Mouse (Mus musculus): ENCODE results near the gene Erich3. TPM values are rescaled to one million over a fixed set of nuclear protein-coding genes. Genes with fewer than 3 reads are reported as not detected.
A peak's percentile ranks its signal among the peaks of the same experiment; 100 is the strongest.

Erich3 gene
- total and polyA plus RNA-seq, 3 experiments, result not detected

GRCm38 (mm10) chr3:154646638-154647442, 16.8 kb upstream of the Erich3 start:
- no peak overlapping the region for H3K27ac ChIP-seq (ENCODE audit: control insufficient read depth, low read depth, low read length)
- H3K4me1 ChIP-seq (ENCODE audit: control insufficient read depth in 1 of 2, insufficient read depth in 2 of 2, low read length in 2 of 2), result no peaks in the 10 kb centered on the region
- no peaks in the 10 kb centered on the region for H3K79me2 ChIP-seq (ENCODE audit: control insufficient read depth, insufficient read depth, low read length, poor library complexity)
- TF ChIP-seq ETS1 (IDR thresholded peaks at IDR 0.05; ENCODE audit: low read depth, low read length) (no peak), UBTF (IDR thresholded peaks at IDR 0.05; ENCODE audit: borderline replicate concordance, insufficient read depth, low read depth, low read length) (no peak), E2F4 (IDR thresholded peaks at IDR 0.05; ENCODE audit: borderline replicate concordance, low read depth, low read length) (no peak), ZKSCAN1 (IDR thresholded peaks at IDR 0.05; ENCODE audit: low read depth, low read length) (no peak; the same call in 1 of the 2 replicates), ZNF384 (IDR thresholded peaks at IDR 0.05; ENCODE audit: low read depth, low read length) (peak; percentile 98), MAZ (IDR thresholded peaks at IDR 0.05; ENCODE audit: low read depth, low read length) (no peak), CHD1 (IDR thresholded peaks at IDR 0.05; ENCODE audit: low read depth, low read length) (no peak), MXI1 (IDR thresholded peaks at IDR 0.05; ENCODE audit: low read depth, low read length) (no peak), TCF12 (IDR thresholded peaks at IDR 0.05; ENCODE audit: low read depth, low read length) (no peak), TBP (IDR thresholded peaks at IDR 0.05; ENCODE audit: low read depth, low read length) (no peak), RCOR1 (IDR thresholded peaks at IDR 0.05; ENCODE audit: low read depth, low read length) (no peak), SIN3A (IDR thresholded peaks at IDR 0.05; ENCODE audit: low read length) (no peak), TAL1 (IDR thresholded peaks at IDR 0.05; ENCODE audit: low read length) (no peak), NELFE (IDR thresholded peaks at IDR 0.05; ENCODE audit: low read depth, low read length) (no peak), BHLHE40 (IDR thresholded peaks at IDR 0.05; ENCODE audit: borderline replicate concordance, low read depth, low read length) (no peak), ZMIZ1 (IDR thresholded peaks at IDR 0.05; ENCODE audit: low read depth, low read length) (no peak), MYC (IDR thresholded peaks at IDR 0.05; ENCODE audit: low read depth, low read length) (no peak), ZC3H11A (IDR thresholded peaks at IDR 0.05; ENCODE audit: low read depth, low read length) (peak; percentile 59), USF2 (IDR thresholded peaks at IDR 0.05; ENCODE audit: borderline replicate concordance in 1 of 2, insufficient read depth in 1 of 2, low read depth in 1 of 2, low read length in 2 of 2) (no peak), USF1 (IDR thresholded peaks at IDR 0.05; ENCODE audit: low read depth, low read length) (no peak), HCFC1 (IDR thresholded peaks at IDR 0.05; ENCODE audit: low read depth, low read length) (no peak), KAT2A (conservative IDR thresholded peaks at IDR 0.05; ENCODE audit: low read depth, low read length) (no peak), GABPA (IDR thresholded peaks at IDR 0.05; ENCODE audit: low read depth, low read length) (no peak), CTCF (IDR thresholded peaks at IDR 0.05 in 2 of 3, conservative IDR thresholded peaks at IDR 0.05 in 1 of 3; ENCODE audit: control insufficient read depth in 1 of 3, insufficient read depth in 1 of 3, low read depth in 2 of 3, low read length in 3 of 3, poor library complexity in 1 of 3, severe bottlenecking in 1 of 3) (peak in 1 of 3 experiments; percentile 60; a peak in 2 of 6 replicates), RAD21 (IDR thresholded peaks at IDR 0.05; ENCODE audit: low read depth, low read length) (peak; percentile 82), POLR2A (IDR thresholded peaks at IDR 0.05; ENCODE audit: control insufficient read depth in 1 of 2, insufficient read depth in 1 of 2, low read depth in 1 of 2, low read length in 2 of 2, poor library complexity in 1 of 2) (no peak), POLR2AphosphoS5 (IDR thresholded peaks at IDR 0.05; ENCODE audit: borderline replicate concordance, low read depth, low read length) (no peak), EP300 (IDR thresholded peaks at IDR 0.05; ENCODE audit: low read depth in 1 of 2, low read length in 2 of 2) (no peak), MAX (IDR thresholded peaks at IDR 0.05; ENCODE audit: low read length) (no peak), SMC3 (IDR thresholded peaks at IDR 0.05; ENCODE audit: low read depth, low read length) (peak; percentile 70), NRF1 (IDR thresholded peaks at IDR 0.05; ENCODE audit: insufficient read depth, low read depth, low read length, poor library complexity, severe bottlenecking) (no peak)
- no peaks in the 10 kb centered on the region for H3K36me3 ChIP-seq (ENCODE audit: control insufficient read depth in 1 of 2, insufficient read depth in 2 of 2, low read length in 2 of 2)
- H3K9ac ChIP-seq (ENCODE audit: control insufficient read depth, low read depth, low read length, poor library complexity, severe bottlenecking), result no peak overlapping the region
- DNase-seq (ENCODE audit: low read depth, low spot score), result peak; percentile 54
- H3K4me3 ChIP-seq (ENCODE audit: control insufficient read depth in 1 of 2, insufficient read depth in 1 of 2, low read depth in 2 of 2, low read length in 2 of 2), result no peak overlapping the region
- H3K9me3 ChIP-seq (replicated peaks; ENCODE audit: insufficient read depth, low read length), result no peaks in the 10 kb centered on the region
- no peaks in the 10 kb centered on the region for H3K27me3 ChIP-seq (ENCODE audit: control insufficient read depth in 1 of 2, insufficient read depth in 2 of 2, low read length in 2 of 2)

Data from MEL (cell line).